In genomic region chr2:3239255-3239654, GRCm38 (mm10) we compare ENCODE assay signal across 31 mouse cellular contexts. TPM values are rescaled to one million over a fixed set of nuclear protein-coding genes. Genes with fewer than 3 reads are reported as not detected.
DNase-seq lines count a peak whose midpoint lies in the region; ATAC-seq and TF ChIP-seq lines count a peak whose summit lies in the region.
"Had no signal": no experiment of that assay in that cellular context is flagged by ENCODE, and none has a peak within 500 bp of the region (broad histone marks: within the 10 kb centered on the region; RNA-seq: fewer than 3 reads in every experiment).

No protein-coding gene starts in this region.

- in situ Hi-C loops in Patski (cut with MboI; ENCODE audit: low pct_unique_long_range_greater_than_20kb) = no loop called here

- H3K36me3 ChIP-seq in heart, postnatal 0 days (replicated peaks; ENCODE audit: control insufficient read depth, insufficient read depth, low read length) = no peaks in the 10 kb centered on the region
- no peaks in the 10 kb centered on the region for H3K36me3 ChIP-seq in heart, embryonic 12.5 days
- H3K36me3 ChIP-seq: embryonic facial prominence, embryonic 10.5 days; embryonic facial prominence, embryonic 15.5 days; limb, embryonic 10.5 days; limb, embryonic 15.5 days; liver, embryonic 15.5 days; lung, embryonic 15.5 days; neural tube, embryonic 12.5 days had no signal

- no peak for TF ChIP-seq EP300 in heart, postnatal 0 days (IDR thresholded peaks at IDR 0.05; ENCODE audit: low read depth)

- H3K4me1 ChIP-seq in heart, postnatal 0 days (ENCODE audit: control insufficient read depth, insufficient read depth) = 0 out of 2 replicates have a peak, but pooled peaks cover 5% of the 10 kb centered on the region
- H3K4me1 ChIP-seq in heart, embryonic 12.5 days (replicated peaks) = peaks cover 7% of the 10 kb centered on the region
- H3K4me1 ChIP-seq: embryonic facial prominence, embryonic 10.5 days; embryonic facial prominence, embryonic 15.5 days; forebrain, embryonic 13.5 days; limb, embryonic 10.5 days; limb, embryonic 15.5 days; liver, embryonic 15.5 days; lung, embryonic 15.5 days; neural tube, embryonic 12.5 days had no signal

- no peak for TF ChIP-seq CTCF in heart, postnatal 0 days (IDR thresholded peaks at IDR 0.05; ENCODE audit: low read depth)
- no peak for TF ChIP-seq CTCF in Patski (IDR thresholded peaks at IDR 0.05)

- no peaks in the 10 kb centered on the region for H3K27me3 ChIP-seq in heart, postnatal 0 days (ENCODE audit: control insufficient read depth, insufficient read depth, low read length)
- no peaks in the 10 kb centered on the region for H3K27me3 ChIP-seq in heart, embryonic 12.5 days (replicated peaks)
- H3K27me3 ChIP-seq in Patski = no peaks in the 10 kb centered on the region
- H3K27me3 ChIP-seq: embryonic facial prominence, embryonic 15.5 days; forebrain, embryonic 13.5 days; limb, embryonic 15.5 days; liver, embryonic 15.5 days; lung, embryonic 15.5 days; neural tube, embryonic 12.5 days had no signal

- POLR2A ChIA-PET in Patski (lab: Charles Lee) = no interaction called here

- CTCF ChIA-PET in Patski (lab: Charles Lee) = interaction anchor here (0.9 to 3.8 kb wide), 2 partner anchors 11 to 124 kb away, joined by 3 to 17 read pairs; no protein-coding TSS in a partner anchor

- no peaks in the 10 kb centered on the region for H3K9me3 ChIP-seq in heart, postnatal 0 days (replicated peaks; ENCODE audit: control insufficient read depth, low read length)
- H3K9me3 ChIP-seq in heart, embryonic 12.5 days (replicated peaks) = no peaks in the 10 kb centered on the region
- H3K9me3 ChIP-seq: embryonic facial prominence, embryonic 10.5 days; embryonic facial prominence, embryonic 15.5 days; forebrain, embryonic 13.5 days; limb, embryonic 10.5 days; limb, embryonic 15.5 days; liver, embryonic 15.5 days; lung, embryonic 15.5 days; neural tube, embryonic 12.5 days had no signal

- no peak for ATAC-seq in heart, postnatal 0 days (ENCODE audit: insufficient read depth, low read depth)
- ATAC-seq in heart, embryonic 12.5 days (ENCODE audit: insufficient number of reproducible peaks, low FRiP score) = no peak
- ATAC-seq in Patski = peak; percentile 71
- ATAC-seq: CD4-positive, CD25-positive, alpha-beta regulatory T cell, adult 4 months; forebrain, embryonic 13.5 days; hindbrain, embryonic 16.5 days; midbrain, embryonic 16.5 days had no signal

- no peak overlapping the region for H3K4me2 ChIP-seq in heart, postnatal 0 days (ENCODE audit: low read depth, low read length)
- H3K4me2 ChIP-seq in heart, embryonic 12.5 days = no peak overlapping the region
- H3K4me2 ChIP-seq: embryonic facial prominence, embryonic 15.5 days; forebrain, embryonic 13.5 days; limb, embryonic 15.5 days; liver, embryonic 15.5 days; lung, embryonic 15.5 days; midbrain, embryonic 11.5 days; neural tube, embryonic 12.5 days had no signal

- no peak overlapping the region for H3K9ac ChIP-seq in heart, postnatal 0 days (replicated peaks; ENCODE audit: low read depth, low read length)
- H3K9ac ChIP-seq in heart, embryonic 12.5 days = no peak overlapping the region
- H3K9ac ChIP-seq: embryonic facial prominence, embryonic 15.5 days; forebrain, embryonic 13.5 days; limb, embryonic 15.5 days; liver, embryonic 15.5 days; lung, embryonic 15.5 days; neural tube, embryonic 12.5 days had no signal

- 0 out of 2 replicates have a peak overlapping the region, but pooled peaks have one; percentile 19 for H3K27ac ChIP-seq in heart, postnatal 0 days (ENCODE audit: low read depth)
- H3K27ac ChIP-seq in heart, embryonic 12.5 days (ENCODE audit: poor library complexity, severe bottlenecking) = no peak overlapping the region
- H3K27ac ChIP-seq: embryonic facial prominence, embryonic 10.5 days; embryonic facial prominence, embryonic 15.5 days; forebrain, embryonic 13.5 days; limb, embryonic 10.5 days; limb, embryonic 15.5 days; liver, embryonic 15.5 days; lung, embryonic 15.5 days; neural tube, embryonic 12.5 days; stomach, postnatal 0 days had no signal

- H3K4me3 ChIP-seq in heart, postnatal 0 days (ENCODE audit: low read depth, low read length) = no peak overlapping the region
- H3K4me3 ChIP-seq in heart, embryonic 12.5 days = no peak overlapping the region
- H3K4me3 ChIP-seq: embryonic facial prominence, embryonic 10.5 days; embryonic facial prominence, embryonic 15.5 days; forebrain, embryonic 13.5 days; limb, embryonic 10.5 days; limb, embryonic 15.5 days; liver, embryonic 15.5 days; lung, embryonic 15.5 days; neural tube, embryonic 12.5 days had no signal

- 22% methylated on average over 5 of the region's 5 CpGs for WGBS in heart, postnatal 0 days
- WGBS in heart, embryonic 12.5 days = 41% methylated on average over 5 of the region's 5 CpGs

- intact Hi-C loops in left cerebral cortex, postnatal 4 days (cut with DNase I) = no loop called here

- peak; percentile 18 for DNase-seq in heart, postnatal 0 days (ENCODE audit: low spot score)
- DNase-seq in 3134 (ENCODE audit: extremely low read depth, insufficient read length, low spot score) (peak; percentile 32), 3T3-L1 (ENCODE audit: low read depth, low spot score) (peak; percentile 87), Patski (ENCODE audit: low read depth, low spot score) (peak; percentile 6)
- no peak for DNase-seq in left cerebral cortex, postnatal 4 days
- DNase-seq in kidney, adult 8-10 months = no peak
- DNase-seq: adrenal gland, adult 8-10 months; cerebellum, adult 8-10 months; cerebellum, postnatal 25 days; gastrocnemius, postnatal 14 days; heart, postnatal 10 days; kidney, adult 11 months; kidney, postnatal 36 days; layer of hippocampus, postnatal 36 days; right cerebral cortex, adult 18-20 months; thymus, adult 18-20 months; thymus, postnatal 25 days had no signal

RNA-seq across cellular contexts. Expression of gene Nmt2, which starts 44.8 kb away (rescaled TPM):
- 14.9 and 20.7 TPM in 2 replicates for total RNA-seq in heart, postnatal 0 days (2014; rRNA removed; ENCODE audit: low replicate concordance)
- 17.3 and 18.1 TPM in 2 replicates for polyA plus RNA-seq in heart, postnatal 0 days (2015; fragmentation: Nextera tagmentation; extraction: Ambion mirVana)
- polyA plus RNA-seq in heart, embryonic 12.5 days (2016; fragmentation: Nextera tagmentation; extraction: Ambion mirVana) = 36.1 and 36.5 TPM in 2 replicates
- 32.0 TPM for polyA plus RNA-seq in Patski (2021)
- total RNA-seq in left cerebral cortex, postnatal 4 days (2021) = 100 to 1,000 TPM in 1 of 2 experiments, 10 to 100 TPM in 1; 94.1 to 106 TPM

Comparison
In these comparisons a context has a peak if more than half of its experiments do, and no peak if none do; other contexts are left out.
1. DNase-seq: peak in heart, postnatal 0 days (single experiment), 3134 (single experiment), 3T3-L1 (single experiment) and Patski (single experiment); none in left cerebral cortex, postnatal 4 days (single experiment) and kidney, adult 8-10 months (0 of 2).